Mouse (Mus musculus) embryonic fibroblast, embryonic 13.5 days (primary cell): ENCODE results near the gene Slc48a1.

Experiments used
- CTCF ChIP-seq: IDR thresholded peaks from 2 replicates; pipeline ENCODE4 v1.5.1; 2011; ENCODE audit warnings: mild to moderate bottlenecking, control low read depth, low read length, moderate library complexity, borderline replicate concordance; ENCODE audit not compliant: insufficient read depth
- POLR2A ChIP-seq: IDR thresholded peaks from 2 replicates; pipeline ENCODE4 v1.6.1; 2011; ENCODE audit warnings: low read depth, mild to moderate bottlenecking, control low read depth, low read length, moderate library complexity

- TF ChIP-seq POLR2A: no peak
- peak; percentile 69 for TF ChIP-seq CTCF
These were observed 11.6 kb downstream of the Slc48a1 start for GRCm38 (mm10) chr15:97789761-97790505.
